Mouse (Mus musculus) liver, postnatal 0 days (tissue): ENCODE measurements around the gene Ccdc191.

Experiments used
- CTCF ChIP-seq: sonication (generic); IDR thresholded peaks from 2 replicates; pipeline ENCODE4 v1.5.1; 2016; ENCODE audit warnings: antibody characterized with exemption, low read depth
- EP300 ChIP-seq: IDR thresholded peaks from 2 replicates; pipeline ENCODE4 v1.6.1; 2016; ENCODE audit warnings: antibody characterized with exemption, low read depth, mild to moderate bottlenecking

GRCm38 (mm10) chr16:43971741-43972140 lies 82.1 kb downstream of the Ccdc191 start:
- no peak for TF ChIP-seq CTCF
- no peak for TF ChIP-seq EP300
